Mouse (Mus musculus) hindbrain, embryonic 10.5 days (tissue): ENCODE measurements at regions not wholly inside any gene's neighbourhood (a gene's known extent, or its start where the extent isn't known, plus 50 kb on each side); places are given as distances from the start of the nearest gene placed in this dataset.

Experiments used
- DNase-seq: peaks from one replicate; pipeline ENCODE4 v3.0.0-alpha.2; 2017; ENCODE audit warnings: low spot score
- H3K27ac ChIP-seq: fragments of 300-500 bp; sonication (generic); 2 replicates; pipeline ENCODE4 v1.5.1; 2016; ENCODE audit warnings: mild to moderate bottlenecking, moderate library complexity
- H3K27me3 ChIP-seq: fragments of 300-500 bp; sonication (generic); 2 replicates; pipeline ENCODE4 v1.6.1; 2016; ENCODE audit warnings: mild to moderate bottlenecking; ENCODE audit not compliant: poor library complexity, insufficient read depth, severe bottlenecking
- H3K36me3 ChIP-seq: fragments of 300-500 bp; sonication (generic); 2 replicates; pipeline ENCODE4 v1.6.1; 2016; ENCODE audit warnings: mild to moderate bottlenecking, moderate library complexity
- H3K4me1 ChIP-seq: fragments of 300-500 bp; sonication (generic); replicated peaks from 2 replicates; pipeline ENCODE4 v1.6.1; 2016; ENCODE audit warnings: mild to moderate bottlenecking
- H3K4me3 ChIP-seq: fragments of 300-500 bp; sonication (generic); 2 replicates; pipeline ENCODE4 v1.5.1; 2016; ENCODE audit warnings: mild to moderate bottlenecking, moderate library complexity
- H3K9me3 ChIP-seq: fragments of 300-500 bp; sonication (generic); 2 replicates; pipeline ENCODE4 v1.6.1; 2016; ENCODE audit warnings: mild to moderate bottlenecking, moderate library complexity
- WGBS: fragments of 180-500 bp; shearing (Covaris S2); methylation state at CpG from one replicate; pipeline ENCODE4 v1.1.7; 2016; 5-methylcytosine and 5-hydroxymethylcytosine counted together

- Histone ChIP-seq H3K4me1 (peaks cover 42% of the 10 kb centered on the region), H3K36me3 (no peaks in the 10 kb centered on the region), H3K9me3 (no peaks in the 10 kb centered on the region), H3K4me3 (no peak overlapping the region), H3K27ac (peak overlapping the region; percentile 74), H3K27me3 (peaks cover 3% of the 10 kb centered on the region; the same call in 1 of the 2 replicates)
- WGBS = 85% methylated on average over 3 of the region's 3 CpGs
- no peak for DNase-seq
Observed at GRCm38 (mm10) chr7:67443666-67444065, 71.0 kb upstream of the Mef2a start.

GRCm38 (mm10) chr7:67443001-67443555 lies 70.4 kb upstream of the Mef2a start:
- Histone ChIP-seq H3K4me1 (peaks cover 42% of the 10 kb centered on the region), H3K36me3 (no peaks in the 10 kb centered on the region), H3K4me3 (no peak overlapping the region), H3K27me3 (peaks cover 3% of the 10 kb centered on the region; the same call in 1 of the 2 replicates), H3K27ac (peak overlapping the region; percentile 74), H3K9me3 (no peaks in the 10 kb centered on the region)
- peak; percentile 35 for DNase-seq
- 45% methylated on average over 12 of the region's 12 CpGs for WGBS

- WGBS = 72% methylated on average over 7 of the region's 7 CpGs
- Histone ChIP-seq H3K27ac (no peak overlapping the region), H3K27me3 (peaks cover 3% of the 10 kb centered on the region; the same call in 1 of the 2 replicates), H3K4me3 (no peak overlapping the region), H3K4me1 (peaks cover 47% of the 10 kb centered on the region), H3K36me3 (no peaks in the 10 kb centered on the region), H3K9me3 (no peaks in the 10 kb centered on the region)
- no peak for DNase-seq
Observed at GRCm38 (mm10) chr7:67442284-67442683, 69.6 kb upstream of the Mef2a start.

DNA sequence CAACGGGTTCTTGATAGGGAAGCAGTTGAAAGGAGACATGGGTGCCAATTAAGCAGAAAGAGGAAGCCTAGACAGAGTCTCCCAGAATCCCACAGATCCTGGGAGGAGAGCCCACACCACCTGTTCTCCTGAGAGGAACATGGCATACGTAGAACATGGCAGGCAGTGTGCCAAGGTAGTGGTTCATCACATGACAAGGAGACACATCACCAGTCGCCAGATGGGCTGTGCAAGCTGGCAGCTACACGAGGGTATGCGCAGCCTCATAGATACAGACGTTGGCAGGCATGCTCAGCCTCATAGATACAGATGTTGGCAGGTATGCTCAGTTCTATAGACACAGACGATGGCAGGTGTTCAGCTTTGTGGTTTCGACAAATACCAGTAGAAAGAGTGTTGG lies 68.1 kb upstream of the Mef2a start:
- WGBS = 95% methylated on average over 8 of the region's 8 CpGs
- H3K4me1 ChIP-seq = peaks cover 47% of the 10 kb centered on the region
- H3K36me3 ChIP-seq = no peaks in the 10 kb centered on the region
- no peaks in the 10 kb centered on the region for H3K9me3 ChIP-seq
- no peak overlapping the region for H3K27ac ChIP-seq
- DNase-seq = no peak
- H3K27me3 ChIP-seq = no peaks in the 10 kb centered on the region
- H3K4me3 ChIP-seq = no peak overlapping the region

DNA sequence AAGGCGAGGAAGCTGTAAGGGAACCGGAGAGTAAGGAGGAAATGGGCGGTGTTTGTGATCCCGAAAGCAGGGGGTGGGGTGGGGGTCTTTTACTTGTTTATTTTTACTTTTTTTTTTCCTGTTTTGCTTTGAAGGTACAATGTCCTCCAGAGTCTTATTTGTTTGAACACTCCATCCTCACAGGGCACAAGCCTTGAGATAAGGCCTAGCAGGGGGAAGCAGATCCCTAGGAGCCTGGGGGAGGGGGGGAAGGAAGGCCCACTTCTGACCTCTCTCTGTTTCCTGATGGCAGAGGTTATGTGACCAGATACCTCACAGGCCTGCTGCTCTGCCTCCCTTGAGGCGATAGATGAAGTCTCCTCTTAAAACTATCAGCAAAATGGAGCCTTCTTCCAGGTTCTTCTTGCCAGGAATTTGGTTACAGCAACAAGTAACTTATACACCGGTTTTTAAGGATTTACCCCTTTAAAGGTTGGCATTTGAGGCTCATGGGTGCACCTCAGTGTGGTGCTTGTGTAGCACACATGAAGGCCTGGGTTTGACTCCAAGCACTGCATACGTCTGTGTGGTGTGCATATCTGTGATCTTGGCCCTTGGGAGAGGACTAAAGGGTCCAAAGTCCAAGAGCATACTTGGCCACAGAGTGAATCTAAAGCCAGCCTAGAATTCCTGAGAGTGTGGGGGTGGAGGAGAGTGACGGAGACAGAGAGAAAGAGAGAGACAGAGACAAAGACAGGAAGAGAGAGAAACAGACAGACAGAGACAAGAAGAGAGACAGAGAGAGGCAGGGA lies 64.8 kb upstream of the Mef2a start:
- H3K36me3 ChIP-seq = no peaks in the 10 kb centered on the region
- no peak for DNase-seq
- H3K4me1 ChIP-seq = peaks cover 17% of the 10 kb centered on the region; the same call in 1 of the 2 replicates
- 72% methylated on average over 8 of the region's 8 CpGs for WGBS
- H3K9me3 ChIP-seq = no peaks in the 10 kb centered on the region
- H3K27ac ChIP-seq = peak overlapping the region; percentile 53
- no peak overlapping the region for H3K4me3 ChIP-seq
- no peaks in the 10 kb centered on the region for H3K27me3 ChIP-seq

GRCm38 (mm10) chr7:67435643-67436339 lies 63.1 kb upstream of the Mef2a start:
- WGBS = 86% methylated on average over 11 of the region's 11 CpGs
- Histone ChIP-seq H3K4me3 (no peak overlapping the region), H3K9me3 (no peaks in the 10 kb centered on the region), H3K27ac (peak overlapping the region; percentile 30; the same call in 1 of the 2 replicates), H3K27me3 (no peaks in the 10 kb centered on the region), H3K4me1 (peaks cover 17% of the 10 kb centered on the region; the same call in 1 of the 2 replicates), H3K36me3 (no peaks in the 10 kb centered on the region)
- DNase-seq = no peak

DNA sequence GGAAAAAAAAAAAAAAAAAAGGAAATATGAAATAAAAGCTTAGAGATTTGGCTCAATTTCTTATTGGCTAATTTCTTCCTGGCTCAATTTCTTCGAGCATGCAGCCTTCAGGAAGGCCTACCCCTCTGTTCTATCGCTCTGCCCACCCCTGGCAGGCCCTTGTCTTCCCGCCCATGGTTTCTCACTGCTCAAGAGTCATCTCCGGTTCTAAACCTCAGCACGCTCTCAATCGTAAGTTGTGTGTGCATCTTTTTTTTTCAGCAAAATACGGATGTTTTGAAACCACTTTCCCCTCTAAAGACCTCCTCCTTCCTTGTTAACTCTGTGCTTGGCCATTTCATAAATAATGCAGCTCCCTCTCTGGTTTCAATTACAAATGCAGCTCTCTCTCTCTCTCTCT lies 58.3 kb upstream of the Mef2a start:
- no peak overlapping the region for H3K27ac ChIP-seq
- H3K27me3 ChIP-seq = no peaks in the 10 kb centered on the region
- DNase-seq = no peak
- H3K4me3 ChIP-seq = no peak overlapping the region
- no peaks in the 10 kb centered on the region for H3K9me3 ChIP-seq
- 86% methylated on average over 7 of the region's 7 CpGs for WGBS
- H3K4me1 ChIP-seq = peaks cover 4% of the 10 kb centered on the region; the same call in 1 of the 2 replicates
- no peaks in the 10 kb centered on the region for H3K36me3 ChIP-seq

DNA sequence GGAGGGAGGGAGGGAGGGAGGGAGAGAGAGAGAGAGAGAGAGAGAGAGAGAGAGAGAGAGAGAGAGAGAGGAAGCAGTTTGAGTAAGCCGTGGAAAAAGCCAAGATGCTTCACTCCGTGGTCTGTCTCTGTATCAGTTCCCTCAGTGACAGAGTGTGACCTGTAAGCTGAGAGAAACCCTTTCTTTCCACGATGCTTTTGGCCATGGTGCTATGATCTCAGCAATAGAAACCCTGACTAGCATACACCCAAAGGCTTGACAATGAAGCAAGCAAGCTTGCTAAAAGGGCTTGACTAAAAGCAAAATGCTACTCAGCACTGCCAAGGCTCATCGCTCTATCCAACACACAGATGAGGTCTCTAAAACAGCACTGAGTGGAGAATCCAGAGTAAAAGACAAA lies 57.4 kb upstream of the Mef2a start:
- no peaks in the 10 kb centered on the region for H3K9me3 ChIP-seq
- no peaks in the 10 kb centered on the region for H3K27me3 ChIP-seq
- no peaks in the 10 kb centered on the region for H3K36me3 ChIP-seq
- 89% methylated on average over 4 of the region's 4 CpGs for WGBS
- no peak overlapping the region for H3K4me3 ChIP-seq
- H3K4me1 ChIP-seq = peaks cover 4% of the 10 kb centered on the region; the same call in 1 of the 2 replicates
- no peak for DNase-seq
- no peak overlapping the region for H3K27ac ChIP-seq

- H3K4me1 ChIP-seq = peaks cover 4% of the 10 kb centered on the region; the same call in 1 of the 2 replicates
- H3K27me3 ChIP-seq = no peaks in the 10 kb centered on the region
- H3K9me3 ChIP-seq = no peaks in the 10 kb centered on the region
- WGBS = 92% methylated on average over 28 of the region's 28 CpGs
- DNase-seq = no peak
- no peak overlapping the region for H3K27ac ChIP-seq
- no peaks in the 10 kb centered on the region for H3K36me3 ChIP-seq
- H3K4me3 ChIP-seq = no peak overlapping the region
Observed at GRCm38 (mm10) chr7:67429008-67429873, 56.6 kb upstream of the Mef2a start.

DNA sequence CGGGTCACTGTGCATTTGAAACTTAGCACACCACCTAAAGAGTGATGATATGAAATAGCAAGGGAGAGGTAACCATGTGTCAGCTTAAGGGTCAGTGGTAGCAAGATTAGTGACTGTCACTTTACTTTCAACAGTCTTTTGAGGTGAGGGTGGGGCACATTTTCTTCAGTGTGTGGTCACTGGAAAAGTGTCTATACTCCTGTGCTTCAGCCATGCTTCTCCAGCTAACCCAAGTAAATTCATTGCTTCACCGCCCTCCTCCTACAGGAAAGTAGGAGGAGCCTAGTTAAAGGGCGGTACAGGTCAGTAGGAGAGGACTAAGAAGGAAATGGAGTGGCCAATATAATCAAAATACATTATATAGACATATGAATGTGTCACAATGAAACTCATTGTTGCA lies 55.7 kb upstream of the Mef2a start:
- H3K4me1 ChIP-seq = peaks cover 4% of the 10 kb centered on the region; the same call in 1 of the 2 replicates
- H3K4me3 ChIP-seq = no peak overlapping the region
- H3K27ac ChIP-seq = no peak overlapping the region
- 85% methylated on average over 3 of the region's 3 CpGs for WGBS
- DNase-seq = no peak
- no peaks in the 10 kb centered on the region for H3K27me3 ChIP-seq
- no peaks in the 10 kb centered on the region for H3K9me3 ChIP-seq
- H3K36me3 ChIP-seq = no peaks in the 10 kb centered on the region

GRCm38 (mm10) chr7:67426076-67426475 lies 53.4 kb upstream of the Mef2a start:
- no peaks in the 10 kb centered on the region for H3K27me3 ChIP-seq

GRCm38 (mm10) chr7:67425581-67425980 lies 52.9 kb upstream of the Mef2a start:
- 74% methylated on average over 1 of the region's 1 CpGs for WGBS
- Histone ChIP-seq H3K4me1 (peaks cover 4% of the 10 kb centered on the region; the same call in 1 of the 2 replicates), H3K4me3 (no peak overlapping the region), H3K27ac (no peak overlapping the region), H3K9me3 (no peaks in the 10 kb centered on the region), H3K27me3 (no peaks in the 10 kb centered on the region), H3K36me3 (no peaks in the 10 kb centered on the region)
- DNase-seq = no peak

More at GRCm38 (mm10) chr7:67426076-67426475, 53.4 kb upstream of the Mef2a start:
- H3K4me3 ChIP-seq = no peak overlapping the region
- no peaks in the 10 kb centered on the region for H3K9me3 ChIP-seq
- no peak overlapping the region for H3K27ac ChIP-seq
- no peaks in the 10 kb centered on the region for H3K36me3 ChIP-seq
- H3K4me1 ChIP-seq = peaks cover 4% of the 10 kb centered on the region; the same call in 1 of the 2 replicates
- DNase-seq = no peak
